Mouse (Mus musculus) urinary bladder, postnatal 14 days (tissue): ENCODE measurements at regions not wholly inside any gene's neighbourhood (a gene's known extent, or its start where the extent isn't known, plus 50 kb on each side); places are given as distances from the start of the nearest gene placed in this dataset.
A peak's percentile ranks its signal among the peaks of the same experiment; 100 is the strongest.

ENCODE experiments used
- DNase-seq: peaks from one replicate; pipeline ENCODE4 v3.0.0; 2021; ENCODE audit warnings: low spot score

DNA sequence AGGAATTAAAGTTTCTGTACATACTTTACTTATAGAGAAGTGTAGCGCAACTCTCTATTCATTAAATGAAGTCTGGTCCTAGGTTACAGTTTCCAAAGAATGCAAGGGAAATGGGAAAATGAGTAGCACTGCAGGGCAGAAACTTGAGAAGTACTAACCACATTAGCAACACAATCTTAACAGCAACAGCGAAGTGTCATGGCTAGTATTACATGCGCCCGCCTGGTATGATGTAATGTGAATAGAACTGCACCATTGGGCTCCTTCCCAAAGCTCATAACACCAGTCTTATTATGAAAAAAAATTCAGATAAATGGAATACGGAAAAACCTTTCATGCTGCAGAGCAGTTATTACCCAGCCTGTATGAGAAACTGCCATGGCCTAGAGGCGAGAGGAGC lies 201.8 kb upstream of the Gm11042 start:
- DNase-seq = no peak

DNA sequence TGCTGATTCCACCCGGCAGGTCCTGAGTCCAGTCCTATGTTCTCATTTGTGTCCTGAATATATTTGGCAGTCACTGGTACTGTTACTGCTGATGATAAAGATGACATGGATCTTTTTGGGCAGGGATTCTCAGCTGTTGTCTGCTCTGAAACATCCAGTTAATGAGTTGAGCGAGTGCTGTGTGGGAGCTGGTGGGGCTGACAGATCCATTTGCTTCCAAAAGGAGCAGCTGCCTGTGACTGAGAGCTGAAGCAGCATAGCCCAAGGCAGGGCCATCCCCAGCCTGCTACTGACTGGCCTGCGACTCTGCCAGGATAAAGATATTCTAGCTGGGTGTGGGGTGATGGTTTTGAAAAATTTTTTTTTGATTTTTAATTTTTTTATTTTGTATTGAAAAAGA lies 200.3 kb upstream of the Gm11042 start:
- DNase-seq = peak; percentile 6

DNA sequence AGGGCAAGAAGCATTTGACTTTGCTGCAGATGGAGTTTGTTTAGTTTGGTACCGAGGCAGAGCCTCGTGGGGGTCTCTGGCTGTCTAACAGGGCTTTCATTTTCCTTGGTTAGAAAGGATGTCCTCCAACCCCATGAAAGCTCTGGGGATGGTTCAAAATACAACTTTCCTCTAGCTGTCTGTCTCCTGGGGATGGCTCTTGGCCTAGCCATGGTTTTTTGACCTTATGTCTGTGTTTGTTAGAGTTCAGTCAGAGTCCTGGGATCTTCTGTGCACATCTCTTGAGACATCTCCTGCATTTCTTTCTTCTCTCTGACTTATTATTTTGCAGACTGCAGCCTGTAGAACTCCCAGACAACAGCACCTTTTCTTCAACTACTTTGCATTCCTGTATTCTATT lies 186.6 kb upstream of the Gm11042 start:
- DNase-seq = no peak

DNA sequence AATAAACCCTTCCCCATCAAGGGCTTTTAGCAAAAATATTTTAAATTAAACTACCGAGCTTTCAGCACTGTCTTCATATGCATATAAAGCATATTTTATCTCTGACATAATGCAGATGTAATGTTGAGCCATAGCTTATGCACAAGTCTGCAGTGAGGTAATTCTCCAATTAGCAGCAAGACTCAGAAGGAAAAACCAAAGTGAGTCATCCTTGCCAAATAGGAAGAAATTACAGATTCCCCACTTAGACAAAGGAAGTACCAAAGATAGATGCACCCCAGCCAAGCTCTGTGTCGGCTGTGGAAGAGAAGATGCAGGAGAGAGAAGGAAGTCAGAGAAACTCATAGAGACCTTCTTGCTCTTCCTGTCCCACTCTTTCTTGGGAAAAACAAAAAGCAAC lies 161.4 kb upstream of the Gm11042 start:
- no peak for DNase-seq

DNA sequence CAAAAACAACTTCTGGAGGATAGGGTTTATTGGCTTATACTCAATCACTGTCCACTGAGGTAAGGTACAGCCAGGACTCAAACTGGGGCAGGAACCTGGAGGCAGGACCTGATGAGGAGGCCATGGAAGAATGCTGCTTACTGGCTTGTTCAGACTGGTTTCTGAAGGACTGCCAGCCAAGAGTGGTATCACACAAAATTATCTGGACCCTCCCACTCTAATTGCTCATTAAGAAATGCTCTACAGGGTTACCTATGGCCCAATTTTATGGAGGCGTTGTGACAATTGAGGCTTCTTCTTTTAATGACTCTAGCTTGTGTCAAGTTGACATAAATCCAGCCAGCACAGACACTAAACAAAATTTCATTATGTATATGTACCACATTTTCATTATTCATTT lies 158.5 kb upstream of the Gm11042 start:
- no peak for DNase-seq

DNA sequence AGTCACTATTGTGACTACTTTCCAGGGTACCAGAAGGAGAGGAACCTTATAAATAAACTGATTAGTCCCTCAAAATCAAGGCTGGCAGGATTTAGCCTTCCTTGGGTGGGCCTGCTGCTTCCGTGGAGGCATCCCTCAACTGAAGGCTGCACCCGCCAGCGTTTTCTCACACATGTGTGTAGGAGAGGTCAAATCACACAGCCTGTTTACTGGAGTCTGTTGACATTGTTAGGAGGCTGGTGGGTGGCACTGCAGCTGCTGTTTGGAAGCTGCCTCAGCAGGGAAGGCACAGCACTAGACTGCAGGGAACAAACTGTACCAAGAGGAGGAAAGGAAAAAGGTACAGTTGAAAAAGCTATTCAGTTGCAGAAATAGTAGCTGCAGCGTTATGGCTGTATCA lies 142.3 kb upstream of the Gm11042 start:
- no peak for DNase-seq

DNA sequence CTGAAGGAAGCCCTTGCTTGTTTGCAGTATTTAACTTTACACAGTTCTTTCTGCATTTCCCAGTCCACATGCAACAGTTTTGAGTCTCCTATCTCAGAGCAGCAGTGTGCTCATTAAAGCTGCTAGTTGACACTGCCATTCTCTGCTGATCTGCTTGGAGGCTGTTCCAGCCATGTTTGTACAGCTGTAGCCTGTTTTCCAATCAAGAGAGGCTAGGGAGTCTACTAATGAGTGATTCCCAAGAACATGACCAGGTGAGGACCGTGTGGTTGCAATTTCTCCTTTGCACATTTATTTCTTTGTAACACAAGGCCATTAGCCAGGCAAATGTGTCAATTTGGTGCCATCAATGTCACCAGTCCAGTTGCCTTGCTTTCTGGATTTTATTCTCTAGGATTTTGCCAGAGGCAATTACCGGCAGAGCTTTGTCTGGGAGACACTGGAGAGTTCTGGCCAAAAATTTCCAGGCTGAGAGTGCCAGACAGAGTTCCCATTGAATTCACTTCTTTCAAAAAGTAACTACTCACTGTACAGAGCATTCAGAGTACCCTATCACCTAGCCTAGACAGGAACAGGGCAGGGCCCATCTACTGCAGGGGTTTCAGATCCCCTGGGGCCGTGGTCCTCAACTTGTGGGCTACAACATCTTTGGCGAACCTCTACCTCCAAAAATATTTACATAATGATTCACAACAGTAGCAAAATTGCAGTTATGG lies 136.3 kb upstream of the Gm11042 start:
- DNase-seq = no peak

DNA sequence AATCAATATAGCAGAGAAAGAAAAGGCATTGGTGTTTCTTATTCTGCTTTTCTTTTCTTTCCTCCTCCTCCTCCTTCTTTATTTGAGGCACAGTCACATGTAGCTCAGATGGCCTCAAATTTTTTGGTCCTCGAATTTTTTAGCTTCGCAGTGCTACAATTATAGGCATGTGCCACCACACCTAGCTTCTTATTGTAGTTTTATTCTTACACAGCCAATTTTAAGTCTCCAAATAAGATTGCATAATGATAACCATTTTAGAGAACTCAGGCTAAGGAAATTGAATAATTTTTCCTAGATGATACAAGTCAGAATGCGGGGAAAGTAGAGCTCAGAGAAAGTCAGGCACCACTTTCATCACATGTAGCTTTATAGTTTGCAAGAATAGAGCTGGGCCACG lies 132.1 kb upstream of the Gm11042 start:
- no peak for DNase-seq

DNA sequence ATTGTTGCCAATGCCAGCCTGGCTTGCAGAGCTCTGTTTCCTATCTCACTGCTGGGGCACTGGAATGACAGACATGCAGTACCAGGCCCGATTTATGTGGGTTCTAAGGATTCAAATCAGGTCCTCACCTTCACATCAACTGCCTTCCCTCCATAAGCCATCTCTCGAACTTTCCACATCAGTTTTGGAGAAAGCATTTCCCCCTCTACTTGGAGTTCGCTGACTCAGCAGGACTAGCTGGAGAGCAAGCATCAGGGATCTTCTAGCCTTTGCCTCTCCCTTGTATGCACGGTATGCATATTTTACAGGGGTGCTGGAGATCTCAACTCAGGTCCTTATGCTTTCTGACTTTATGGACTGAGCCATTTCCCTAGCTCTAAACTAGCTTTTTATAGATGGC lies 118.7 kb upstream of the Gm11042 start:
- DNase-seq = no peak

DNA sequence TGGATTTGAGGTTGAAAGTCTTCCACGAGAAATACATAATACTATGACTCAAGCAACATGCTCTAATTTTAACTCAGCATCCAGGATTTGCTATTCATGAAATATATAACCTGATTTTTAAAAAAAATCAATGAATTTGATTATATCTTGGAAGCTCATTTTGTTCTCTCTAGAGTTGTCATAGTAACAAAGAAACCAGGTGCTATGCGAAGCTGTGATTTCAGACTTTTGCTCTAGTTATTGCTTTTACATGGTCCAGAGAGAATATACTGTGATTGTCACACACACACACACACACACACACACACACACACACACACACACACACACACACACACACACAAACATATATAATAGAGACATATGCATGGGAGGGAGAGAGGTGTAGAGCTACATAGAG lies 98.5 kb upstream of the Gm11042 start:
- DNase-seq = no peak

DNA sequence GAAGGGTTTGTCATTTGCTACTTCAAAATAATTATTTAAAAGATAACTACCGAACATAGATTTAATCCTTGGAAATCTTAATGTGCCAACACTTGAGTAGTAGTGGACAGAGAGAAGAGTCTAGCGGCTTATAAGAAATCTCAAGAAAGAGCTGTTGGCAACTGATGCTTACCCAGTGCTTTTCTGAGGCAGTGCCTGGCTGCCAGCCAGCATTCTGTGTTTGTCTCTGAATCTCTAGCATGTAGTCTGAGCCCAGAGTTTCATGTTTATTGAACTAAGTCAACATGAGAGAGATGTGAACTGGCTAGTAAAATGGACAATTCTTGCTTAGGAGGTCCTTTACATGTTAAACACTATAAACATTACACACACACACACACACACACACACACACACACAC lies 94.3 kb upstream of the Gm11042 start:
- no peak for DNase-seq

DNA sequence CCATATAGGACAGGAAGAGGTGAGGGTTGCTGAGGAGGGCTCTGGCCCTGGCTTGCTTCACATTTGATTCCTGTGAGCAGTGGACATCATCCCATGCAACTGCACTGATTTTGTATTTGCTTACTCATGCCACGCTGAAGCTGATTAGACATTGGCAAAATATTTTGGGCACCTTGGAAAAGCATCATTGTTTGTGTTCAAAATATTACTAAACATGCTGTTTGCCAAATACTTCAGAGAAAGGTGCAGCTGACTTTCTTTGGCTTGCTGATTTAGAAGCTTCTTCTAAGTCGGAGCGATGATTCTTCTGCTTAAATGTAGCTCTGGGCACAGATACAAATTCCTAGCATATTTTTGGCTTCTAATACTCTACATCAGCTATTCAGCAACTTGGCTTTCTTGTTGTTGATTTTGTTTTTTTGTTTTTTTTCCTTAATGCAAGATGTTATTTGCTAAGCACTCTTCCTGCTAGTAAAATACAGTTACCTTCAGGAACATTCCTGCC lies 91.4 kb upstream of the Gm11042 start:
- DNase-seq = no peak

DNA sequence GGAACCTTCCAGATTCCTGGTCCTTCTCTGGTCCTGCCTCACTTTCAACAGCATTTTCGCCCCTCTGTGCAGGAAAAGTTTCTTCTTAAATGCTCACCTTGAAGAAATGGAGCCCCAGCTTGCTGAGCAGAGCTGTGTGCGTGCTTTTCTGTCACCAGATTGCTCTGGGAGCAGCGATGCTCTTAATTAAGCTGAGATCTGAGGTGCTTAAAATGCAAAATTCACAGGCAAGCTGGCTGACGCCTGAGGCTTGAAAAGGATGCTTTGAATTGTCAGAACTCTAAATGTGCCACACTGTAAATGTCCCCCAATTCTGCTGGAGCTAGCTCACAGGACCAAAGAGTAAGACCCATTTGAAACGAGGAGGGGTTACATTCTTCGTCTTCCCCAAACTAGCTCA lies 73.6 kb upstream of the Gm11042 start:
- DNase-seq = no peak
